Mouse (Mus musculus): ENCODE results near the gene Rrn3. TPM values are rescaled to one million over a fixed set of nuclear protein-coding genes. Genes with fewer than 3 reads are reported as not detected.

The Rrn3 gene
- polyA plus RNA-seq, 1 experiment from 2014 or later = 97.8 TPM

DNA sequence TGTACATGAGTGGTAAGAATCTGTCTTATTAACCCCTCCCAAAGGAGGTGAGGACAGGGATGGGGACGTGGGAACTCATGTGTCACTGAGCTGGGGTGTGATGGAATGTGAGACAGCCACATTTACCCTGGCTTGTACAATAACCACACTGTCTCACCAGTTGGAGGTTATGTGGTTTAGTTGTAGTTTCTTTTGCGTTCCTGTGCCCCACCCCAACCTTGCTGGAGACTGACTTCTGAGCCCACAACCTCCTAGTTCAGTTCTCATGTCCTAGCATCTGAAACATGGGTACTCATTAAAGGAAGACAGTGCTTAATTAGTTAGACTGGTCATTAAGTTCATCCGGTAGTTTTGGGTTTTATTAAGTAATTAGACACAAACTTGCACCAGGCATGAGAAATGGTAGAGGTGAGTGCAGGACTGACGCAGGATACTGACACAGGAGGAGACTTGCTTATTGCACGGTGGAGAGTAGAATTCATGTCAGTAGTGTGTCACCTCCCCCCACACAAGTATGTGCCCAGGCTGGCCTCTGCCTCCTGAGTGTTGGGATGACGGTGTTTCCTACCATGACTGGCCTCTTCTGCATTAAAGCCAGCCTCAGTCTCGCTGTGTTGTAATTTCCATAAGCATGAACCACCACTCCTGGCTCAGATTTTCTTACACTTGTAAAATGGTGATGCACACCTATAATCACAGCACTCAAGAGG lies 45.4 kb downstream of the Rrn3 start:
- H3K4me2 ChIP-seq (ENCODE audit: low read depth, low read length) = no peak overlapping the region
- peaks cover 30% of the 10 kb centered on the region for H3K36me3 ChIP-seq (ENCODE audit: control insufficient read depth, insufficient read depth, low read length)
- no peak overlapping the region for H3K9ac ChIP-seq (replicated peaks; ENCODE audit: low read depth, low read length)
- no peak overlapping the region for H3K4me3 ChIP-seq (ENCODE audit: low read depth, low read length)
- H3K27me3 ChIP-seq (ENCODE audit: control insufficient read depth, insufficient read depth, low read length) = no peaks in the 10 kb centered on the region
- H3K27ac ChIP-seq (ENCODE audit: low read depth, low read length) = no peak overlapping the region
- no peaks in the 10 kb centered on the region for H3K9me3 ChIP-seq (ENCODE audit: control insufficient read depth, low read length)
- ATAC-seq (ENCODE audit: low read depth) = no peak
- 85% methylated on average over 7 of the region's 7 CpGs for WGBS
- H3K4me1 ChIP-seq (ENCODE audit: control insufficient read depth, insufficient read depth, low read length) = peaks cover 5% of the 10 kb centered on the region; the same call in 1 of the 2 replicates

DNA sequence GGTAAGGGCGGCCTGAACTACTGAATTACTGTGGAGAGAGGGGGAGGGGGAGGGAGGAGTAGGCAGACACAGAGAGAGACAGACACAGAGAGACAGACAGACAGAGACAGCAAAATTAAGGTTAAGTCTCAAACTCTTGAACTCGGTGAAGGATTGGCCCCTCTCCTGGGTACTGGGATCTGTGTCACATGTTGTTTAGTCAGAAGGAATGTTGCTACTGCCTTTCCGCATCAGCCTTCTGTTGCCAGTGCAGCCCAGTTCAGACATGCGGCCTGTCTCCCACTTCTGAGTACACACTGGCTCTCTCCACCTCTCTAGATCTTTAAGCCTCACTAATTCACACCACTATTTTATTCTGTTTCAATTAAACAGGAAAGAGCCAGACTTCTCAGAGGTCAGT lies 46.0 kb downstream of the Rrn3 start:
- H3K4me3 ChIP-seq (ENCODE audit: low read depth, low read length) = no peak overlapping the region
- H3K27me3 ChIP-seq (ENCODE audit: control insufficient read depth, insufficient read depth, low read length) = no peaks in the 10 kb centered on the region
- no peak for ATAC-seq (ENCODE audit: low read depth)
- H3K27ac ChIP-seq (ENCODE audit: low read depth, low read length) = no peak overlapping the region
- 91% methylated on average over 4 of the region's 4 CpGs for WGBS
- H3K4me1 ChIP-seq (ENCODE audit: control insufficient read depth, insufficient read depth, low read length) = peaks cover 5% of the 10 kb centered on the region; the same call in 1 of the 2 replicates
- no peaks in the 10 kb centered on the region for H3K9me3 ChIP-seq (ENCODE audit: control insufficient read depth, low read length)
- no peak overlapping the region for H3K9ac ChIP-seq (replicated peaks; ENCODE audit: low read depth, low read length)
- peaks cover 35% of the 10 kb centered on the region for H3K36me3 ChIP-seq (ENCODE audit: control insufficient read depth, insufficient read depth, low read length)
- H3K4me2 ChIP-seq (ENCODE audit: low read depth, low read length) = no peak overlapping the region

DNA sequence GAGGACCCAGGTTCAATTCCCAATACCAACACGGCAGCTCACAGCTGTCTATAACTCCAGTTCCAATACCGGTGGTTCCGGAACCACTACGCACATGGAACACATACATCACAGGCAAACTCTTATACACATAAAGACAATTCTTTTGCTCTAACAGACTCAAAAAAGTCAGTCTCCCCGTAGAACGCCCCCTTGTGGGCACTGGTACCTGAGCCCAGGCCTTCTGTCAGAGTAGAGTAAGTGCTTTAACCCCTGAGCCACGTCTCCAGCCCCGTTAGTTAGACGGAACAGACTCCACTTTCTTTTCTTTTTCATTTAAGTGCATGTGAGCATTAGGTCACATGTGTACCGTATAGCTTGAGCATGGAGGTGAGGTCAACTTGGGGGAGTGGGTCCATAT lies 49.9 kb downstream of the Rrn3 start:
- H3K36me3 ChIP-seq (ENCODE audit: control insufficient read depth, insufficient read depth, low read length) = peaks cover 65% of the 10 kb centered on the region
- no peak overlapping the region for H3K4me3 ChIP-seq (ENCODE audit: low read depth, low read length)
- ATAC-seq (ENCODE audit: low read depth) = no peak
- WGBS = 91% methylated on average over 10 of the region's 10 CpGs
- no peaks in the 10 kb centered on the region for H3K27me3 ChIP-seq (ENCODE audit: control insufficient read depth, insufficient read depth, low read length)
- no peak overlapping the region for H3K4me2 ChIP-seq (ENCODE audit: low read depth, low read length)
- no peak overlapping the region for H3K27ac ChIP-seq (ENCODE audit: low read depth, low read length)
- no peak overlapping the region for H3K9ac ChIP-seq (replicated peaks; ENCODE audit: low read depth, low read length)
- no peaks in the 10 kb centered on the region for H3K4me1 ChIP-seq (ENCODE audit: control insufficient read depth, insufficient read depth, low read length)
- no peaks in the 10 kb centered on the region for H3K9me3 ChIP-seq (ENCODE audit: control insufficient read depth, low read length)

DNA sequence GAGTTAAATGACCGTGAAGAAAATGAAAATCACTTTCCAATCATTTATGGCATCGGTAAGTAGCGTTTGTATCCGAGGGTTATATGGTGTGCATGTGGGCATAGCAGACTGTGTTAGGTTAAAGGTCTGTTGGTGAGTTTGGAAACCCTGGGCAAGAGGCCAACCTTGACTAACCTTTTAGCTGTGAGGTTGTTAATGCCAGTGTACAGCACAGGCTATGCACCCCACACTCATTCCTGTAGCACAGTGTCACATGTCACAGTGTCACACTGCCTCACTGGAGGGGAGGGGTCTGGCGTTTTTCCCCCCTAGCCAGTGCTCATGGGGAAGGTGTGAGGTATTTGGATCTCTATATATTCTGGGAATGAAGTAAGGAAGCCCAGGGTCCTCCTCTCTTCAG lies 51.1 kb downstream of the Rrn3 start:
- no peak overlapping the region for H3K4me2 ChIP-seq (ENCODE audit: low read depth, low read length)
- no peaks in the 10 kb centered on the region for H3K9me3 ChIP-seq (ENCODE audit: control insufficient read depth, low read length)
- H3K4me1 ChIP-seq (ENCODE audit: control insufficient read depth, insufficient read depth, low read length) = no peaks in the 10 kb centered on the region
- no peak overlapping the region for H3K4me3 ChIP-seq (ENCODE audit: low read depth, low read length)
- peaks cover 75% of the 10 kb centered on the region for H3K36me3 ChIP-seq (ENCODE audit: control insufficient read depth, insufficient read depth, low read length)
- ATAC-seq (ENCODE audit: low read depth) = 0 out of 2 replicates have a peak, but pooled peaks have one; percentile 32
- 85% methylated on average over 5 of the region's 5 CpGs for WGBS
- no peaks in the 10 kb centered on the region for H3K27me3 ChIP-seq (ENCODE audit: control insufficient read depth, insufficient read depth, low read length)
- H3K27ac ChIP-seq (ENCODE audit: low read depth, low read length) = no peak overlapping the region
- no peak overlapping the region for H3K9ac ChIP-seq (replicated peaks; ENCODE audit: low read depth, low read length)

DNA sequence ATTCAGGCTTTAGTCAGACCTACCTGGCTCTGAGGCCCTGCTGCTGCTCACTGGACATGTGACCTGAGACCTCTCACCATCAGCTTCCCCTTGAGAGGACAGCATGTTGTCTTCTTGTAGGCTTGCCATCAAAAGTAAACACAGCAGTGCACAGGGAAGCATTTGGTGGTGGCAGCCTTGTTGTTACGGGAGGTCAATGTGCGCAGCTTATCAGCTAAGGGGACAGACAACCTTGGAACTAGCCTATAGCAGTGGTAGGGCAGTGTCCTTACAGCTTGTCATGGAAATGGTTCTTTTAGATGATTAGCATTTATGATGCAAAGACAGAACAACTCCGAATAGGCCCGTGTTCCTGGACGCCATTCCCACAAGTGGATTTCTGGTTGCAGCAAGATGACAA lies 53.9 kb downstream of the Rrn3 start:
- Histone ChIP-seq H3K36me3 (ENCODE audit: control insufficient read depth, insufficient read depth, low read length) (peaks cover 86% of the 10 kb centered on the region), H3K9ac (replicated peaks; ENCODE audit: low read depth, low read length) (no peak overlapping the region), H3K4me3 (ENCODE audit: low read depth, low read length) (no peak overlapping the region), H3K9me3 (ENCODE audit: control insufficient read depth, low read length) (no peaks in the 10 kb centered on the region), H3K27ac (ENCODE audit: low read depth, low read length) (no peak overlapping the region), H3K4me2 (ENCODE audit: low read depth, low read length) (no peak overlapping the region), H3K27me3 (ENCODE audit: control insufficient read depth, insufficient read depth, low read length) (no peaks in the 10 kb centered on the region), H3K4me1 (ENCODE audit: control insufficient read depth, insufficient read depth, low read length) (no peaks in the 10 kb centered on the region)
- ATAC-seq (ENCODE audit: low read depth) = no peak
- 95% methylated on average over 5 of the region's 5 CpGs for WGBS

DNA sequence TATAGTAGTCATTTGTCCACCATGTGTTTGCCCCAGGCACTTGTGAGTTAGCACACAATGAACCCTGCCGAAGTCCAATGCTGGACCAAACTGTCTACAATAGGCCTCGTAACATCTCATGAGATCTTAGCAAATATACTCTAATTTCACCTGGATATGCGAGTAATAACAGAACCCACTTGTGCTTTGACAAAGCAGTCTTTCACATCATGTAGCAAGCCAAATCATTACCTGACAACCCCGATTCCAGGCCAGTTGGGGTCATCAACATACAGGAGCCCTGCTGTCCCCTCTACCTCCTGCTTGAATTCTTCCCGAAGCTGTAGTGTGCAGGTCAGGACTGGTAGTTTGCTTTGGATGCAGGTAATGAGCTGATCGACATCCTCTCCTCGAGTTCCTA lies 59.5 kb downstream of the Rrn3 start:
- ATAC-seq (ENCODE audit: low read depth) = no peak
- H3K4me3 ChIP-seq (ENCODE audit: low read depth, low read length) = no peak overlapping the region
- peaks cover 52% of the 10 kb centered on the region for H3K36me3 ChIP-seq (ENCODE audit: control insufficient read depth, insufficient read depth, low read length)
- WGBS = 93% methylated on average over 7 of the region's 7 CpGs
- H3K4me1 ChIP-seq (ENCODE audit: control insufficient read depth, insufficient read depth, low read length) = no peaks in the 10 kb centered on the region
- H3K9ac ChIP-seq (replicated peaks; ENCODE audit: low read depth, low read length) = no peak overlapping the region
- H3K9me3 ChIP-seq (ENCODE audit: control insufficient read depth, low read length) = no peaks in the 10 kb centered on the region
- no peak overlapping the region for H3K4me2 ChIP-seq (ENCODE audit: low read depth, low read length)
- no peaks in the 10 kb centered on the region for H3K27me3 ChIP-seq (ENCODE audit: control insufficient read depth, insufficient read depth, low read length)
- no peak overlapping the region for H3K27ac ChIP-seq (ENCODE audit: low read depth, low read length)

DNA sequence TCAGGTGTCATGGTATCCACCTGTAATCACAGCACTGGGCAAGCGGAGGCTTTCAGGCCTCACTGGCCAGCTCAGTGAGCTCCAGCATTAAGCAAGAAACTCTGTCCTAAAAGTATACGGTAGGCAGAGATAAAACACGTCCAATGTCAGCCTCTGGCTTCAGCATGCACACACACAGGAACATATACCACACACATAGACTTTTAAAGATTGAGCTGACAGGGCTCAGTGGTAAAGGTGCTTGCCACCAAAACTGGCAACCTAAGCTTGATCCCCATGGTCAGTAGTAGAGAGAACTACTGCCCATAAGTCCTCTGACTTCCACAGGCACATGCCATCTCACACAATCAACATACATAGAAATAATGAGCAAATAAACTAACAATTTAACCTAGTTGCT lies 60.4 kb downstream of the Rrn3 start:
- H3K27me3 ChIP-seq (ENCODE audit: control insufficient read depth, insufficient read depth, low read length) = no peaks in the 10 kb centered on the region
- no peaks in the 10 kb centered on the region for H3K9me3 ChIP-seq (ENCODE audit: control insufficient read depth, low read length)
- H3K9ac ChIP-seq (replicated peaks; ENCODE audit: low read depth, low read length) = no peak overlapping the region
- WGBS = 95% methylated on average over 3 of the region's 3 CpGs
- H3K27ac ChIP-seq (ENCODE audit: low read depth, low read length) = no peak overlapping the region
- no peaks in the 10 kb centered on the region for H3K4me1 ChIP-seq (ENCODE audit: control insufficient read depth, insufficient read depth, low read length)
- peaks cover 48% of the 10 kb centered on the region for H3K36me3 ChIP-seq (ENCODE audit: control insufficient read depth, insufficient read depth, low read length)
- no peak for ATAC-seq (ENCODE audit: low read depth)
- no peak overlapping the region for H3K4me2 ChIP-seq (ENCODE audit: low read depth, low read length)
- H3K4me3 ChIP-seq (ENCODE audit: low read depth, low read length) = no peak overlapping the region

DNA sequence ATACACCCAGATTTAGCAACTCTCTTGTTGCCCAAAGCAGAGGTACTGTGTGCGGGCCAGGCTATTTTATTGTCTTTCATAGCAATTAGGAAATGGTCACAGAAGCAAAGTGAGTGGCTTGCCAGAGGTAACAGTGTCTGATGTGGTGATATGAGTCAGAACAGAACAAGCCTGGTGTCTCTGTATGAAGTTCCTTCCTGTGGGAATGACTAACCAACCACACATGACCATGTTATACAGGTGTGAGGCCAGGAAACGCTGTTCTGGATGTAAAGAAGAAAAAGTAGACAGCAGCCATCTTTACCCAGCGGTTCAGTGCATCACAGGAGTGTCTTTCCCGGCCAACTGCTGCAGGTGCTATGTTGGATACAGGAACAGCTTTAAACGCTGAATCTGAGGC lies 64.5 kb downstream of the Rrn3 start:
- H3K36me3 ChIP-seq (ENCODE audit: control insufficient read depth, insufficient read depth, low read length) = peaks cover 17% of the 10 kb centered on the region

DNA sequence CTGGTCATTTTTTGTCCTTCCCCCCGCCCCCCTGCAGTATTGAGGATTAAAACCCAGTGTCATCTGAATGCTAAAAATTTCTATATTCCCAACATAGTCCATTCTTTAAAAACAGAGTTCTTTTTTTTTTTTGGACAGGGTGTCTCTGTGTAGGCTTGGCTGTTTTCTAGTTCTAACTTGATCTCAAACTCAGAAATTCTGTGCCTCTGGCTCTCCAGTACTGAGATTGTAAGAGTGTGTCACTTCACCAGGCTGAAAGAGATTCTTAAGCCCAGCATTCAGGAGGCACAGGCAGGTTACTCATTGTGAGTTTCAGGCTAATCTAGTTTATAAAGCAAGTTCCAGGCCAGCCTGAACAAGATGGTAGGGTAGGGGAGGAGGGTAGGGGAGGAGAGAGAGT lies 66.2 kb downstream of the Rrn3 start:
- Histone ChIP-seq H3K4me1 (ENCODE audit: control insufficient read depth, insufficient read depth, low read length) (no peaks in the 10 kb centered on the region), H3K27ac (ENCODE audit: low read depth, low read length) (no peak overlapping the region), H3K9ac (replicated peaks; ENCODE audit: low read depth, low read length) (no peak overlapping the region), H3K36me3 (ENCODE audit: control insufficient read depth, insufficient read depth, low read length) (peaks cover 17% of the 10 kb centered on the region), H3K4me3 (ENCODE audit: low read depth, low read length) (no peak overlapping the region), H3K27me3 (ENCODE audit: control insufficient read depth, insufficient read depth, low read length) (no peaks in the 10 kb centered on the region), H3K4me2 (ENCODE audit: low read depth, low read length) (no peak overlapping the region), H3K9me3 (ENCODE audit: control insufficient read depth, low read length) (no peaks in the 10 kb centered on the region)
- WGBS = 93% methylated on average over 1 of the region's 1 CpGs
- no peak for ATAC-seq (ENCODE audit: low read depth)

More for the DNA sequence above, 64.5 kb downstream of the Rrn3 start:
- no peak overlapping the region for H3K4me3 ChIP-seq (ENCODE audit: low read depth, low read length)
- 93% methylated on average over 5 of the region's 5 CpGs for WGBS
- no peak overlapping the region for H3K9ac ChIP-seq (replicated peaks; ENCODE audit: low read depth, low read length)
- no peak for ATAC-seq (ENCODE audit: low read depth)
- H3K27me3 ChIP-seq (ENCODE audit: control insufficient read depth, insufficient read depth, low read length) = no peaks in the 10 kb centered on the region
- H3K4me1 ChIP-seq (ENCODE audit: control insufficient read depth, insufficient read depth, low read length) = no peaks in the 10 kb centered on the region
- no peaks in the 10 kb centered on the region for H3K9me3 ChIP-seq (ENCODE audit: control insufficient read depth, low read length)
- no peak overlapping the region for H3K4me2 ChIP-seq (ENCODE audit: low read depth, low read length)
- H3K27ac ChIP-seq (ENCODE audit: low read depth, low read length) = no peak overlapping the region
